Mouse (Mus musculus) B cell, adult 67 days (primary cell): ENCODE data around the gene Olfr809. TPM values are rescaled to one million over a fixed set of nuclear protein-coding genes. Genes with fewer than 3 reads are reported as not detected.

Source experiments
- total RNA-seq, 2 experiments: library from RNA; stranded (reverse); gene quantifications; 4 replicates each; pipeline ENCODE4 v1.2.4; 2023

The Olfr809 gene
- not detected for total RNA-seq

DNA sequence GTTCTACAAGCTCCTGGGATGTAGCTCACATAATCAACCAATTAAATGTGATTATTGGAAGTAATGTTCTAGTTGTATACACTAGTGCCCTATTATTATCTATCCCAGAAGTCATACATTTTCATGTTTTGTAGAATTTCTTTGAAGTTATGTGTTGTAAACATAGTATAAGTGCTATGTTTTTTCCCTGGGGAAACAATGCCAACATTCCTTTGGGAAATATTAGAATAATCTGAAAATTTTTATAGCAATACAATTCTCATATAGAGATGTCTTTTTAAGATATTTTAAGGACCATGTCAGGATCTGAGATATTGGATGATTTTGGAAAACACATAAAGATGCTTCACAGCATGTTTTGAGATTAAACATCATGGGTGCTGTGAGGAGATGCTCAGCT is at the start of gene Olfr809:
TSS of gene Olfr809 (plus strand) at position 301 of the 400 bp plus-strand sequence.

DNA sequence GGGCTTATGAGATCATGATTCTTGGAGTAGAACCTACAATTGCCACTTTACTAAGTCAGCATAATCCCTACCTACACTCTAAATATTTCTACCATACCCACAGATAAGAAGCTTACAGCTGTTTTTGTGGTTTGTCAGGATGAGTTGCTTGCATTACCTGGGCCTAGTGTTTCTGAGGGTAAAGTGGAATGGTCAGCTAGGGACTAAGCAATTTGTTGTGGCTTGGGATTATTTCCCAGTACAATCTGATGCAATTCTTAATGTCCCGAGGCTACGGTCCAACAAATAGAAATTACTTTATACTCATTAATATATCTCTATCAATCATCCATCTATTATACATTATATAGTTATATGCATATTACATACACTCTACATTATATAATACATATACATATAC is 45.2 kb upstream of the Olfr809 start, which contains the start of gene Olfr805:
TSS of gene Olfr805 (minus strand) at position 101 of the 400 bp plus-strand sequence.

DNA sequence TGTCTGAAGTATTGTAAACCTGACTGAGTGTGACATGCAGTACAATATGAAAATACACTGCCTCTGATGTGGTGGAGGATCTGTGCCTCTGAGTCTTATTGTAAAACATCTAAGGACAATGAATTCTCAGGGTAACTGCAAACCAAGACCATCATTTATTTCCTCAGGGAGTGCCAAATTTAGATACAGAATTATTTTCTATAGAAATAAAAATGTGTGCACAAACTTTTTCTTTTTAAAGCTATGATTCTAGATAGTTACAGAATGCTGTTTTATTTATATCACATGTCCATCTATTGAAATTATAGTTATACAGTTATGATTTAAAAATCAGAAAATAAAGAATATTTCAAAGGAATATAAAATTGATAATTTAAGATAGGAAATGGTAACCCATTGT is 32.6 kb upstream of the Olfr809 start, which contains the start of gene Olfr806:
TSS of gene Olfr806 (minus strand) at position 101 of the 400 bp plus-strand sequence.

DNA sequence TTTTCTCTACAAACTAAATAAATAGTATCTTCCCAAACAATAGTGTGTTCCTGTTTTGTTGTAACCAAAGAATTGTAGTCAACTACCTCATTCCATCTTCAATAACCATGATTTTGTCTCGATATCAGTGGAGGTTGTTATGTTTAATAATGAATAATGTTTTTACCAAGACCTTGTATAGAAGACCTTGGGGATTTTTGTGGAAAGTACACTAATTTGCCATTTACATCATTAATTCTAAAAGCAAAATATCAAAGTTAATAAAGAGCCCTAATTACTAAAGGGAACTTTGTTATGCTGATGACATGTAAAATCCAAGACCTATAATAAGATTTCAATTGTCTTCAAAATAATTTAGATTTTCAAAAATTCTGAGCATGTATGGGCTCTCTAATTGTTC is 16.7 kb upstream of the Olfr809 start, which contains the start of gene Olfr807:
TSS of gene Olfr807 (minus strand) at position 101 of the 400 bp plus-strand sequence.

DNA sequence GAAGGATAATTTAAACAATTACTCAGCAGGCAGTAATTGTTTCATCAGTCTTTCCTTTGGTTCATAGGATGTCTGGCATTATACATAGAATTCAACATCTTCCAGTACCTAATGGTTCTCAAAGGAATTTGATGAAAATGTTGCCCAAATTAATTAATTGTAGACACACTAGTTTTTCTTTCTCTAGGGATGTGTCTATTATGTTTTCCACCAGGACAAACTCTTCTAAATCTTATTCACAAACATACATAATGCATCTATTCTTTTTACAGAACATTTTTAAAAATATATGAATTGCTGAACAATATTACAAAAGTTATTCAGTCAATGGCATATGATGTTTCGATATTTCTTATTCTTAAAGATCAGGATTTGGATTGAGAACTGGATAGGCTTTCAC is 9.3 kb upstream of the Olfr809 start, which contains the start of gene Olfr808:
TSS of gene Olfr808 (plus strand) at position 301 of the 400 bp plus-strand sequence.

DNA sequence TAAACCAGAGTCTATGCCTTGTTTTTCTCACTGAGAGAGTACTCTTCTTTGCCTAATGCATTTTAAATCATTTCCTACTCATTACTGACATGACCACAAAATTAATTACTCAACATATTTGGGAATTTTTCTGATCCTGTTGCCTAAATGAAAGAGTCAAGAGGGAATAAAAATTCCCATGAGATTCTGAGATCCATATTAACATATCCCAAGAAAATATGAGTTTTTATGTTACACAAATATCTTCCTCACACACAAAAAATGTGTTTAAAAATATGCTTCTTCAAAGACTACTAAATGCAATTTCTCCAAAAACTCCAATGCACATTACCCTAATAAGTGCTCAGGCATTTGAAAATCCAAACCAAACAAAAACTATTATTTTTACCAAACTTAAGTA is 20.4 kb downstream of the Olfr809 start, which contains the start of gene Olfr810:
TSS of gene Olfr810 (minus strand) at position 101 of the 400 bp plus-strand sequence.

DNA sequence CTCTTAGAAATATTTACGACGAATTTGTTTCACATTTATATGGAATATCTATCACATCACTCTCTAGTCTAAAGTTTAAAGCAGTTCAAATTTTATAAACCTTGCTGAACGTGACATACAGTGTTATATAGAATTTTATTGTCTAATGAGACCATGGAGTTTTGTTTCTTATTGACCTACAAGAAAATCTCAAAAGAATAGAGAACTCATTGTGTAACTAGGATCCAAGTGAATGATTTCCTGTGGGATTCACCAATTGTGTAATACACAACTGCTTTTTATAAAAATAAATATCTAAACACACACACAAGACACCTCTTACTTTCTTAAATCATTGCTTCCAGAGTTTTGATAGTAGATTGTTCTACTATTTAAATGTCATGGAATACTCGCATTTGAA is 29.9 kb downstream of the Olfr809 start, which contains the start of gene Olfr811:
TSS of gene Olfr811 (minus strand) at position 101 of the 400 bp plus-strand sequence.

Other genes with a start within 250 kb of the Olfr809 start
- gene Olfr792, start 235.5 kb upstream of the Olfr809 start, total RNA-seq, result not detected
- not detected for gene Olfr794, start 207.0 kb upstream of the Olfr809 start, total RNA-seq
- not detected for gene Olfr796, start 162.1 kb upstream of the Olfr809 start, total RNA-seq
- not detected for gene Olfr798, start 146.7 kb upstream of the Olfr809 start, total RNA-seq
- not detected for gene Olfr799, start 137.2 kb upstream of the Olfr809 start, total RNA-seq
- not detected for gene Olfr800, start 116.9 kb upstream of the Olfr809 start, total RNA-seq
- not detected for gene Olfr801, start 100.8 kb upstream of the Olfr809 start, total RNA-seq
- not detected for gene Olfr802, start 86.5 kb upstream of the Olfr809 start, total RNA-seq
- gene Olfr803, start 80.4 kb upstream of the Olfr809 start, total RNA-seq, result not detected
- gene Olfr804, start 71.4 kb upstream of the Olfr809 start, total RNA-seq, result not detected
- not detected for gene Olfr805, start 45.3 kb upstream of the Olfr809 start, total RNA-seq
- not detected for gene Olfr806, start 32.7 kb upstream of the Olfr809 start, total RNA-seq
- gene Olfr807, start 16.8 kb upstream of the Olfr809 start, total RNA-seq, result not detected
- not detected for gene Olfr808, start 9.2 kb upstream of the Olfr809 start, total RNA-seq
- not detected for gene Olfr810, start 20.3 kb downstream of the Olfr809 start, total RNA-seq
- gene Olfr811, start 29.8 kb downstream of the Olfr809 start, total RNA-seq, result not detected
- gene Olfr812, start 71.5 kb downstream of the Olfr809 start, total RNA-seq, result not detected
- not detected for gene Olfr813, start 80.7 kb downstream of the Olfr809 start, total RNA-seq
- not detected for gene Olfr814, start 105.2 kb downstream of the Olfr809 start, total RNA-seq
- not detected for gene Olfr815, start 131.2 kb downstream of the Olfr809 start, total RNA-seq
- gene Olfr816, start 141.0 kb downstream of the Olfr809 start, total RNA-seq, result not detected
- not detected for gene Olfr818, start 174.5 kb downstream of the Olfr809 start, total RNA-seq
- gene Olfr819, start 192.6 kb downstream of the Olfr809 start, total RNA-seq, result not detected
- not detected for gene Olfr247, start 201.5 kb downstream of the Olfr809 start, total RNA-seq
- not detected for gene Gm10310, start 210.4 kb downstream of the Olfr809 start, total RNA-seq
- gene Olfr820, start 238.0 kb downstream of the Olfr809 start, total RNA-seq, result not detected